Mouse (Mus musculus) bone marrow, adult 2 months (tissue): ENCODE results near the gene Fam19a5.

Source experiments
- CTCF ChIP-seq: fragments of 200-500 bp; IDR thresholded peaks from 2 replicates; pipeline ENCODE4 v1.5.1; 2011; ENCODE audit warnings: low read length, control low read depth; ENCODE audit not compliant: control insufficient read depth, insufficient read depth
- POLR2A ChIP-seq: fragments of 200-500 bp; IDR thresholded peaks from 2 replicates; pipeline ENCODE4 v1.6.1; 2011; ENCODE audit warnings: low read depth, mild to moderate bottlenecking, control low read depth, low read length, borderline replicate concordance; ENCODE audit not compliant: control insufficient read depth

- TF ChIP-seq POLR2A (no peak), CTCF (no peak)
Observed at GRCm38 (mm10) chr15:87606702-87607101, 62.6 kb downstream of the Fam19a5 start.
